Mouse (Mus musculus) E14TG2a.4 (cell line): ENCODE results near the gene Babam2.

Experiments used
- H3K27me3 ChIP-seq: 2 replicates; pipeline ENCODE4 v1.6.1; 2014; ENCODE audit warnings: low read length, control low read depth; ENCODE audit not compliant: insufficient read depth
- H3K36me3 ChIP-seq: 2 replicates; pipeline ENCODE4 v1.6.1; 2014; ENCODE audit warnings: low read length, control low read depth; ENCODE audit not compliant: insufficient read depth
- H3K4me1 ChIP-seq: replicated peaks from 2 replicates; pipeline ENCODE4 v1.6.1; 2014; ENCODE audit warnings: low read depth, low read length, control low read depth
- H3K4me3 ChIP-seq: replicated peaks from 2 replicates; pipeline ENCODE4 v1.5.1; 2014; ENCODE audit warnings: mild to moderate bottlenecking, low read length
- H3K9me3 ChIP-seq: 2 replicates; pipeline ENCODE4 v1.6.1; 2014; ENCODE audit warnings: low read length, control low read depth
- CTCF ChIP-seq: conservative IDR thresholded peaks from 2 replicates; pipeline ENCODE4 v1.5.1; 2014; ENCODE audit warnings: low read length
- NANOG ChIP-seq: IDR thresholded peaks from 2 replicates; pipeline ENCODE4 v1.6.1; 2014; ENCODE audit warnings: borderline replicate concordance, low read length, mixed read lengths
- POU5F1 ChIP-seq: IDR thresholded peaks from 2 replicates; pipeline ENCODE4 v1.6.1; 2014; ENCODE audit warnings: low read length, borderline replicate concordance

Babam2 gene

DNA sequence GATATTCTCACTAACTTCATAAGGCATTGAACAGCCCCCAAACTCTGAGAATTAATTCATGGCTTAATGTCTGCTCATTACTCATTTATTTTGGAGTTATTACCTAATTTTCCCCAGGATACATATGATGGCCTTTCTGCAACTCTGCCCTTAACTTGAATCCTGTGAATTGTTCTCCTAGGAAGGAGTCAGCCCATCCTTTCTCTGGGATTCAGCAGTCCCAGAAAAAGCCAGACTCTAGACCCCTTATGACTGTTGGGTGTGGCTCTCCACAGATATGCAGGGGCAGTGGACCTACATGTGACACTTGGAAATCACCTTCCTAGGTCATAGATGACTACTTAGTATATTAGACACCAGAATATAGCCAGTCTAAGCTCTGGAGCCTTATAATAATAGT lies 226.6 kb downstream of the Babam2 start:
- no peak for TF ChIP-seq CTCF
- no peak for TF ChIP-seq NANOG
- TF ChIP-seq POU5F1, result no peak
- no peaks in the 10 kb centered on the region for H3K9me3 ChIP-seq
- H3K27me3 ChIP-seq, result no peaks in the 10 kb centered on the region
- H3K36me3 ChIP-seq, result no peaks in the 10 kb centered on the region
- H3K4me1 ChIP-seq, result no peaks in the 10 kb centered on the region
- H3K4me3 ChIP-seq, result no peak overlapping the region

DNA sequence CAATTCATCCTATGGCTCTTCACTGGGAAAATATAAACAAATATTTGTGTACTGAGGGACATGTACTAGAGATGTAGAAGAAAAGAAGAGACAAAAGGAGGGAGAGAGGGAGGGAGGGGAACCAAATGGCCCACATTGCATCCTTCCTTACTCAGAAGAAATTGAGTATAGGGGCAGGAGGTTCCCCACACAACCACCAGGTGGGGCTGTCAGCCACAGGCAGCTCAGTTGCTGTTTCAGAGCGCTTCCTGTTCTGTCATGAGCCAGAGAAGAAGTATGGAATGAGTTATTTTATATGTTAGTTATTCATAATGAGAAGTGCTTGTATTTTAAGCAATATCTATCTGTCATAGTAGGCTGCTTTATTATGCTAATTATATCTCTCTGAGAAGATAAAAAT lies 229.1 kb downstream of the Babam2 start:
- H3K27me3 ChIP-seq, result no peaks in the 10 kb centered on the region
- no peaks in the 10 kb centered on the region for H3K4me1 ChIP-seq
- no peak overlapping the region for H3K4me3 ChIP-seq
- H3K9me3 ChIP-seq, result no peaks in the 10 kb centered on the region
- TF ChIP-seq CTCF (peak; percentile 83), POU5F1 (no peak)
- no peaks in the 10 kb centered on the region for H3K36me3 ChIP-seq

GRCm38 (mm10) chr5:31929007-31929406 lies 231.5 kb downstream of the Babam2 start:
- Histone ChIP-seq H3K4me3 (no peak overlapping the region), H3K9me3 (no peaks in the 10 kb centered on the region), H3K27me3 (no peaks in the 10 kb centered on the region), H3K36me3 (no peaks in the 10 kb centered on the region), H3K4me1 (no peaks in the 10 kb centered on the region)
- no peak for TF ChIP-seq NANOG
- no peak for TF ChIP-seq POU5F1
- no peak for TF ChIP-seq CTCF

DNA sequence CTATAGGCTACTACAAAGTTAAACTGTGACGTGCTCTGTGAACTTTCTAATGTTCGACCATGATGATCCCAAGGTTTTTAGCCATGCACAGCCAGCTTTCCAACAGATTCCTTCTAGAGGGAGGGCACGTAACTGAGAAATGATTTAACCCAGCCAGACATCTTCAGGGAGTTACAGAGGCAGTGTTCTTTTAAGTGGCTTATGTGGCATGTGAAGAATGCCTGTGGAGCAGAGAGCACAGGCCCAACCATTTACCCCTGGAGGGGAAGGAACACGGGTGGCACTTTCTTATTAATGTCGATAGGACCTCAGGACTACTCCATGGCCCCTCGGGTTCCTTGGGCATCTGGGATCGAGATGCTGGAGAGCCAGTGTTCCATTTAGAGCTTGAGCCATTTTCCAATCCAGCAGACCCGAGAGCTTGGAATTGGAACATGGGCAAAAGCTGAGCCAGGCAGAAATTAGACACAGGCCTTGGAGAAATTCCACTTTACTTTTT lies 233.7 kb downstream of the Babam2 start:
- no peak for TF ChIP-seq CTCF
- TF ChIP-seq NANOG, result no peak
- no peak for TF ChIP-seq POU5F1
- no peaks in the 10 kb centered on the region for H3K4me1 ChIP-seq
- H3K27me3 ChIP-seq, result no peaks in the 10 kb centered on the region
- H3K9me3 ChIP-seq, result no peaks in the 10 kb centered on the region
- no peaks in the 10 kb centered on the region for H3K36me3 ChIP-seq
- H3K4me3 ChIP-seq, result no peak overlapping the region

- Histone ChIP-seq H3K4me1 (no peaks in the 10 kb centered on the region), H3K27me3 (no peaks in the 10 kb centered on the region), H3K4me3 (no peak overlapping the region), H3K36me3 (no peaks in the 10 kb centered on the region), H3K9me3 (no peaks in the 10 kb centered on the region)
- TF ChIP-seq NANOG (no peak), CTCF (no peak), POU5F1 (no peak)
Observed at GRCm38 (mm10) chr5:31931637-31932036, 234.2 kb downstream of the Babam2 start.

DNA sequence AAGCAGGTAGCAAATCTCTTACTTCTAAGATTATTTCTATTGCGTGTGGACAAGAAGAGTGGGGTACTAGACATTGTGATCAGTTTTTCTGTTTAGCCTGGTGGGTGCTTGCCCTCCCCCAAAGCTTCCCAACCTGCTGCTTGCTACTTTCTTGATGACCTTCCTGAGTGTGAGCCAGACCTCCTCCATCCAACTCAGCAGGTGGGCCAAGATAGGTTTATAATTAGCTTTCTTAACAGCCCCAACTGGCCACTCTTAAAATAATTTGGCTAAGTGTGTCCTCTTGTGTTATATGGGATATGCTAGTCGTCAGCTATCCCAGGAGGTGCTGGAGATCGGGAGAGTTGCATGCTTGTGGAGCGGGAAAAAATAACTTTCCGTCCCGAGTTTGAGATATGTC lies 235.8 kb downstream of the Babam2 start:
- Histone ChIP-seq H3K9me3 (no peaks in the 10 kb centered on the region), H3K27me3 (no peaks in the 10 kb centered on the region), H3K4me1 (no peaks in the 10 kb centered on the region), H3K4me3 (no peak overlapping the region), H3K36me3 (no peaks in the 10 kb centered on the region)
- TF ChIP-seq NANOG, result no peak
- TF ChIP-seq POU5F1, result no peak
- TF ChIP-seq CTCF, result no peak

GRCm38 (mm10) chr5:31934397-31934796 lies 236.9 kb downstream of the Babam2 start:
- no peaks in the 10 kb centered on the region for H3K4me1 ChIP-seq
- H3K27me3 ChIP-seq, result no peaks in the 10 kb centered on the region
- no peaks in the 10 kb centered on the region for H3K36me3 ChIP-seq
- H3K9me3 ChIP-seq, result no peaks in the 10 kb centered on the region
- H3K4me3 ChIP-seq, result no peak overlapping the region
- no peak for TF ChIP-seq NANOG
- no peak for TF ChIP-seq POU5F1
- no peak for TF ChIP-seq CTCF

GRCm38 (mm10) chr5:31935936-31936335 lies 238.5 kb downstream of the Babam2 start:
- H3K27me3 ChIP-seq, result no peaks in the 10 kb centered on the region
- H3K36me3 ChIP-seq, result no peaks in the 10 kb centered on the region
- no peak for TF ChIP-seq NANOG
- TF ChIP-seq CTCF, result no peak
- TF ChIP-seq POU5F1, result no peak
- no peaks in the 10 kb centered on the region for H3K9me3 ChIP-seq
- no peak overlapping the region for H3K4me3 ChIP-seq
- H3K4me1 ChIP-seq, result no peaks in the 10 kb centered on the region

- Histone ChIP-seq H3K9me3 (no peaks in the 10 kb centered on the region), H3K4me1 (no peaks in the 10 kb centered on the region), H3K4me3 (no peak overlapping the region), H3K36me3 (no peaks in the 10 kb centered on the region), H3K27me3 (no peaks in the 10 kb centered on the region)
- TF ChIP-seq NANOG, result no peak
- no peak for TF ChIP-seq CTCF
- TF ChIP-seq POU5F1, result no peak
Observed at GRCm38 (mm10) chr5:31936523-31936922, 239.0 kb downstream of the Babam2 start.

DNA sequence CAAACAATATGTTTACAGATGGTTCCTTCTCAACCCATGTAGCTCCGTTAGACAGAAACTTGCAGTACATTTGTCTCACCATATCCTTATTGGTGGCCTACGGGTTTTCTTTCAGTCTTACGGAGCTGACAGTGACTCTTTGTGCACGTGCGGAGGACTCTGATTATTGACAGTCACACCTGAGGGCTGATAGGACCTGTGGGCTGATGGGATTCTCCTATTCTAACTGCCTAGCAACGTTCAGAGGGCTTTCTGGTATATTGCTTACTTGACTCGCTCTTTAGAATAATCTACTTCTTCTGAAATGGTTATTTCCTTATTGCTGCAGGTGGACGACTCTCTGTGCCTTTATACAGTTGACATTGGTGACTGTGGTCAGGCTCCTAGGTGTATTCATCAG lies 243.4 kb downstream of the Babam2 start:
- TF ChIP-seq POU5F1, result no peak
- TF ChIP-seq NANOG, result no peak
- TF ChIP-seq CTCF, result no peak
- H3K36me3 ChIP-seq, result no peaks in the 10 kb centered on the region

More for the DNA sequence above, 243.4 kb downstream of the Babam2 start:
- Histone ChIP-seq H3K4me3 (no peak overlapping the region), H3K4me1 (peaks cover 7% of the 10 kb centered on the region), H3K27me3 (no peaks in the 10 kb centered on the region), H3K9me3 (no peaks in the 10 kb centered on the region)
